Mouse (Mus musculus): ENCODE data around the gene Nbeal2. TPM values are rescaled to one million over a fixed set of nuclear protein-coding genes. Genes with fewer than 3 reads are reported as not detected.

Nbeal2 gene
- 78.9 and 82.2 TPM in 2 replicates for polyA plus RNA-seq (2012; rRNA removed)

DNA sequence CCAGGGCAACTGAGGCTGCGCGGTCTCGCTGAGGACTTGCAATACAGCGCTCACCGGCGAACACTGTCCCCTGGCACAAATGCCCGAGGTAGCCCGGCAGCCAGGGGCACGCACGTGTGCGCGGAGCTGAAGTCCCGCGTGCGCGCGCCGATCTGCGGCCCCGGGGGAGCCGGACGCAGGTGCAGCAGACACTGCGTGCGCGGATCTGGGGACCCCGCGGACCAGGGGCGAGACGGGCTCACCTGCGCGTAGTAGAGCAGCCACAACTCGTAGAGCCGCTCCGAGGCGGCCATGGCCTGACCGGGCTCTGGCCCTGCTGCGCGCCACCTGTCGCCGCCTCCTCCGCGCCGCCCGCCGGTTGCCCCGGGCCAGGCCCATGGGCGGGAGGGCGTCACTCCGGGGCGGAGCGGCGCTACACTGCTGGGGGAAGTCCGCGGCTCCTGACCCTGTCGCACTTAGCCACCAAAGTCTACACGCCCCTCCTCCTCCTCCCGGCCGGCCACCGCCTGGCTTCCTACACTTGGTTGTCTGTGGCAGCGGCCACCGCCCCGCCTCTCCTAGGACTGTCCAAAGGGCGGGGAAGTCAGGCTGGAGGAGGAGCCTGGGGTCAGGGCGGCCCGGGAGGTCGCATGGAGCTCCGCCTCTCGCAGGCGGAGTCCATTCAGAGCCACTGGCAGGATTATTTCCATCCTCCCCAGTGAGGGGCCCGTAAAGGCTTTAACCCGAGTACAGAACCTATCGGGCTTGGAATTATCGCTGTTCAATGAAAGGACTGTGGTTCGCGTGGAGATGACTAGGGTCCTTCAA, at the start of gene Nbeal2:
TSS of gene Nbeal2 (minus strand) at position 507 of the 807 bp plus-strand sequence.
- peak; percentile 75 to 91 for DNase-seq (ENCODE audit: low read depth in 1 of 2, low spot score in 2 of 2)
- TF ChIP-seq CTCF (IDR thresholded peaks at IDR 0.05; ENCODE audit: extremely low read depth, insufficient read depth, insufficient read length, insufficient replicate concordance) (no peak), POLR2A (IDR thresholded peaks at IDR 0.05; ENCODE audit: low read depth, low read length) (peak; percentile 30; the same call in 1 of the 2 replicates)
- no peaks in the 10 kb centered on the region for H3K27me3 ChIP-seq (ENCODE audit: control insufficient read depth, insufficient read depth, low read length)
- H3K36me3 ChIP-seq (ENCODE audit: control insufficient read depth, insufficient read depth, low read length): no peaks in the 10 kb centered on the region
- under 1% methylated on average over 75 of the region's 75 CpGs for WGBS
- H3K27ac ChIP-seq (ENCODE audit: insufficient read depth, low read length): peak within 1 kb of the TSS; percentile 73
- H3K4me3 ChIP-seq (ENCODE audit: extremely low read depth, insufficient read depth, insufficient read length): peak within 1 kb of the TSS; percentile 80
- H3K4me1 ChIP-seq (ENCODE audit: control insufficient read depth, insufficient read depth, insufficient read length): peaks cover 23% of the 10 kb centered on the region; the same call in 1 of the 2 replicates

DNA sequence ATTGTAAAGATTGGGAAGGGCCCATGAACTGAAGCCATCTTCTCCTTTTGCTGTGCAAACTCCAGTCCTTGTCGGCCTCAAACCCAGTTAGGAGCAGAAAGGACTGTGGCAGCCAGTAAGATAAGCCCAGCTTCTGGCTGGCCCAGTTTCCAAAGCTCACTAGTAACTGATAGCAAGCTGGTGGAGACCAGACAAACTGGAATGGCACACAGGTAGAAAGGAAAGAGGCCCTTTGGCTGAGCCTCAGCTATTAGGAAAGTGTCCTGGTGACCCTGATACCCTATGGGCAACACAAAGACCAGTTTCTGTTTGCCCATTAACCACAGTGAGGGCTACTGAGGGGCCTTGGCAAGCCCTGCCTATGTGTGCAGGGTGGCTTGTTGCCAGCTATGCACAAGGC, 48.9 kb upstream of the Nbeal2 start:
- 85% methylated on average over 1 of the region's 1 CpGs for WGBS
- Histone ChIP-seq H3K4me3 (ENCODE audit: extremely low read depth, insufficient read depth, insufficient read length) (no peak overlapping the region), H3K27ac (ENCODE audit: insufficient read depth, low read length) (no peak overlapping the region), H3K36me3 (ENCODE audit: control insufficient read depth, insufficient read depth, low read length) (peaks cover 1% of the 10 kb centered on the region; the same call in 1 of the 2 replicates), H3K27me3 (ENCODE audit: control insufficient read depth, insufficient read depth, low read length) (no peaks in the 10 kb centered on the region), H3K4me1 (ENCODE audit: control insufficient read depth, insufficient read depth, insufficient read length) (peaks cover 13% of the 10 kb centered on the region; the same call in 1 of the 2 replicates)
- TF ChIP-seq POLR2A (IDR thresholded peaks at IDR 0.05; ENCODE audit: low read depth, low read length): no peak
- TF ChIP-seq CTCF (IDR thresholded peaks at IDR 0.05; ENCODE audit: extremely low read depth, insufficient read depth, insufficient read length, insufficient replicate concordance): no peak
- DNase-seq (ENCODE audit: low read depth in 1 of 2, low spot score in 2 of 2): no peak

- no peak overlapping the region for H3K27ac ChIP-seq (ENCODE audit: insufficient read depth, low read length)
- TF ChIP-seq CTCF (IDR thresholded peaks at IDR 0.05; ENCODE audit: extremely low read depth, insufficient read depth, insufficient read length, insufficient replicate concordance) (no peak), POLR2A (IDR thresholded peaks at IDR 0.05; ENCODE audit: low read depth, low read length) (no peak)
- peaks cover 1% of the 10 kb centered on the region; the same call in 1 of the 2 replicates for H3K36me3 ChIP-seq (ENCODE audit: control insufficient read depth, insufficient read depth, low read length)
- H3K4me1 ChIP-seq (ENCODE audit: control insufficient read depth, insufficient read depth, insufficient read length): 0 out of 2 replicates have a peak, but pooled peaks cover 1% of the 10 kb centered on the region
- H3K4me3 ChIP-seq (ENCODE audit: extremely low read depth, insufficient read depth, insufficient read length): no peak overlapping the region
- 91% methylated on average over 12 of the region's 12 CpGs for WGBS
- no peaks in the 10 kb centered on the region for H3K27me3 ChIP-seq (ENCODE audit: control insufficient read depth, insufficient read depth, low read length)
- no peak for DNase-seq (ENCODE audit: low read depth in 1 of 2, low spot score in 2 of 2)
These were observed 47.4 kb upstream of the Nbeal2 start for GRCm38 (mm10) chr9:110701114-110702032.

DNA sequence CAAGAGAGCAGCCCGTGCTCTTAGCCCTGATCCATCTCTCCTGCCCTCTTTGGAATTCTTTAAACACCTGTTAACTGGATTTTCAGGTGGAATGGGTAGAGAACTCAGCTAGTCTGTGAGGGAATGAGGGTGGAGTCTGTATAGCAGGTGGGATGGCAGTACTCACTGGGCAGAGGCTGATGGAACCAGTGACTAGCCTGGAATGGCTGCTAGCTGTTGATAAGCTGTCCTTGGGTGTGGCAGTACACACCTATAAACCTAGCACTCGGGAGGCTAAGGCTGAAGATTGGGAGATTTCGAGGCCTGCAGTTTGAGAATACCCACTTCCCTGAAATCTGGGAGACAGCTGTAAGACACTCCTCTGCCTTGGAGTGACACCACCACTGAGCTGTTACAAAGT, 45.6 kb upstream of the Nbeal2 start:
- no peak overlapping the region for H3K4me3 ChIP-seq (ENCODE audit: extremely low read depth, insufficient read depth, insufficient read length)
- H3K27ac ChIP-seq (ENCODE audit: insufficient read depth, low read length): no peak overlapping the region
- no peaks in the 10 kb centered on the region for H3K4me1 ChIP-seq (ENCODE audit: control insufficient read depth, insufficient read depth, insufficient read length)
- TF ChIP-seq POLR2A (IDR thresholded peaks at IDR 0.05; ENCODE audit: low read depth, low read length) (no peak), CTCF (IDR thresholded peaks at IDR 0.05; ENCODE audit: extremely low read depth, insufficient read depth, insufficient read length, insufficient replicate concordance) (no peak)
- DNase-seq (ENCODE audit: low read depth in 1 of 2, low spot score in 2 of 2): no peak
- 87% methylated on average over 3 of the region's 3 CpGs for WGBS
- peaks cover 5% of the 10 kb centered on the region; the same call in 1 of the 2 replicates for H3K36me3 ChIP-seq (ENCODE audit: control insufficient read depth, insufficient read depth, low read length)
- H3K27me3 ChIP-seq (ENCODE audit: control insufficient read depth, insufficient read depth, low read length): no peaks in the 10 kb centered on the region

GRCm38 (mm10) chr9:110697465-110697864, 43.5 kb upstream of the Nbeal2 start:
- TF ChIP-seq POLR2A (IDR thresholded peaks at IDR 0.05; ENCODE audit: low read depth, low read length) (no peak), CTCF (IDR thresholded peaks at IDR 0.05; ENCODE audit: extremely low read depth, insufficient read depth, insufficient read length, insufficient replicate concordance) (no peak)
- no peaks in the 10 kb centered on the region for H3K4me1 ChIP-seq (ENCODE audit: control insufficient read depth, insufficient read depth, insufficient read length)
- DNase-seq (ENCODE audit: low read depth in 1 of 2, low spot score in 2 of 2): no peak
- 78% methylated on average over 3 of the region's 3 CpGs for WGBS
- H3K27me3 ChIP-seq (ENCODE audit: control insufficient read depth, insufficient read depth, low read length): no peaks in the 10 kb centered on the region
- H3K4me3 ChIP-seq (ENCODE audit: extremely low read depth, insufficient read depth, insufficient read length): no peak overlapping the region
- H3K27ac ChIP-seq (ENCODE audit: insufficient read depth, low read length): no peak overlapping the region
- H3K36me3 ChIP-seq (ENCODE audit: control insufficient read depth, insufficient read depth, low read length): peaks cover 12% of the 10 kb centered on the region

GRCm38 (mm10) chr9:110696427-110696826, 42.5 kb upstream of the Nbeal2 start:
- no peak overlapping the region for H3K27ac ChIP-seq (ENCODE audit: insufficient read depth, low read length)
- TF ChIP-seq POLR2A (IDR thresholded peaks at IDR 0.05; ENCODE audit: low read depth, low read length) (no peak), CTCF (IDR thresholded peaks at IDR 0.05; ENCODE audit: extremely low read depth, insufficient read depth, insufficient read length, insufficient replicate concordance) (no peak)
- H3K27me3 ChIP-seq (ENCODE audit: control insufficient read depth, insufficient read depth, low read length): no peaks in the 10 kb centered on the region
- no peaks in the 10 kb centered on the region for H3K4me1 ChIP-seq (ENCODE audit: control insufficient read depth, insufficient read depth, insufficient read length)
- H3K36me3 ChIP-seq (ENCODE audit: control insufficient read depth, insufficient read depth, low read length): peaks cover 14% of the 10 kb centered on the region
- no peak overlapping the region for H3K4me3 ChIP-seq (ENCODE audit: extremely low read depth, insufficient read depth, insufficient read length)
- no peak for DNase-seq (ENCODE audit: low read depth in 1 of 2, low spot score in 2 of 2)
- WGBS: 94% methylated on average over 5 of the region's 5 CpGs
